Mouse (Mus musculus) liver, embryonic 13.5 days (tissue): ENCODE data around the gene Pdlim5. TPM values are rescaled to one million over a fixed set of nuclear protein-coding genes. Genes with fewer than 3 reads are reported as not detected.
A peak's percentile ranks its signal among the peaks of the same experiment; 100 is the strongest.

Experiments used
- ATAC-seq: fragments of 200-750 bp; cut with Nextera tagmentation; 2 replicates; pipeline ENCODE4 v1.8.0; 2017; ENCODE audit warnings: low read depth, mild to moderate bottlenecking, moderate number of reproducible peaks, moderate library complexity
- DNase-seq: peaks from one replicate; pipeline ENCODE4 v3.0.0; 2022
- H3K27ac ChIP-seq: fragments of 300-500 bp; sonication (generic); 2 replicates; pipeline ENCODE4 v1.5.1; 2015; ENCODE audit warnings: moderate library complexity, mild to moderate bottlenecking, inconsistent platforms
- H3K27me3 ChIP-seq: fragments of 300-500 bp; sonication (generic); 2 replicates; pipeline ENCODE4 v1.6.1; 2015; ENCODE audit warnings: mild to moderate bottlenecking, inconsistent platforms
- H3K36me3 ChIP-seq: fragments of 300-500 bp; sonication (generic); 2 replicates; pipeline ENCODE4 v1.6.1; 2015; ENCODE audit warnings: mild to moderate bottlenecking, inconsistent platforms
- H3K4me1 ChIP-seq: fragments of 300-500 bp; sonication (generic); replicated peaks from 2 replicates; pipeline ENCODE4 v1.6.1; 2015; ENCODE audit warnings: inconsistent platforms
- H3K4me2 ChIP-seq: fragments of 300-500 bp; sonication (generic); 2 replicates; pipeline ENCODE4 v1.6.1; 2015; ENCODE audit warnings: inconsistent platforms, mild to moderate bottlenecking, moderate library complexity
- H3K4me3 ChIP-seq: fragments of 300-500 bp; sonication (generic); replicated peaks from 2 replicates; pipeline ENCODE4 v1.5.1; 2015; ENCODE audit warnings: mild to moderate bottlenecking, inconsistent platforms
- H3K9ac ChIP-seq: fragments of 300-500 bp; sonication (generic); 2 replicates; pipeline ENCODE4 v1.6.1; 2015; ENCODE audit warnings: mild to moderate bottlenecking, inconsistent platforms
- H3K9me3 ChIP-seq: fragments of 300-500 bp; sonication (generic); replicated peaks from 2 replicates; pipeline ENCODE4 v1.6.1; 2016; ENCODE audit warnings: inconsistent platforms
- WGBS: fragments of 180-500 bp; shearing (Covaris S2); methylation state at CpG from one replicate; pipeline ENCODE4 v1.1.7; 2015; ENCODE audit not compliant: insufficient replicate concordance; 5-methylcytosine and 5-hydroxymethylcytosine counted together
- polyA plus RNA-seq: library from polyadenylated mRNA; unstranded; fragments of >200 nt; fragmentation: Nextera tagmentation; extraction: Ambion mirVana; gene quantifications from 2 replicates; pipeline ENCODE4 v1.2.1, GENCODE M21; 2015

The Pdlim5 gene
- polyA plus RNA-seq, 1 experiment from 2014 or later: 11.0 TPM

DNA sequence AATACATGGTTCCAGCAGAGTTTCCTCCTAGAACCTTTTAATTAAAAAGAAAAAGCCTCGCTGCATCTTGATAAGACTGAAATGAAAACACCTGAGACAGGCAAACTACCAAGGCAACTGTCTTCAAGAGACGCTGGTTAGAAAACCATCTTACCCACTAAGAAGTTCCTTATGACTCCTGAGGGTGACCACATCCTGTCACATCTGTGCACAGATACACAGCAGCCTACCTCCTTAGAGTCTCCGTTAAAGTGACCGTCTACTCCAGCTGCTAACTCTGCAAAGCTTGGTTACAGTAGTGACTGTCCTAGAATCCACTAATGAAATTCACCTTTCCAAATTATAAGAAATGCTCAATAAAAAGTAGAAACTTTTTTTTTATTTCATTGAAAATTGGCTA lies 38.8 kb downstream of the Pdlim5 start:
- no peak for DNase-seq
- H3K36me3 ChIP-seq: no peaks in the 10 kb centered on the region
- no peak overlapping the region for H3K27ac ChIP-seq
- no peak overlapping the region for H3K4me2 ChIP-seq
- no peaks in the 10 kb centered on the region for H3K9me3 ChIP-seq
- ATAC-seq: no peak
- H3K27me3 ChIP-seq: no peaks in the 10 kb centered on the region
- H3K9ac ChIP-seq: no peak overlapping the region
- 23% methylated on average over 4 of the region's 4 CpGs for WGBS
- H3K4me3 ChIP-seq: no peak overlapping the region
- H3K4me1 ChIP-seq: no peaks in the 10 kb centered on the region; the same call in 1 of the 2 replicates

- DNase-seq: no peak
- H3K4me1 ChIP-seq: no peaks in the 10 kb centered on the region; the same call in 1 of the 2 replicates
- H3K4me3 ChIP-seq: no peak overlapping the region
- no peak for ATAC-seq
- H3K9me3 ChIP-seq: no peaks in the 10 kb centered on the region
- peaks cover 6% of the 10 kb centered on the region for H3K36me3 ChIP-seq
- no peak overlapping the region for H3K27ac ChIP-seq
- 34% methylated on average over 1 of the region's 1 CpGs for WGBS
- no peak overlapping the region for H3K9ac ChIP-seq
- H3K4me2 ChIP-seq: no peak overlapping the region
- H3K27me3 ChIP-seq: no peaks in the 10 kb centered on the region
These were observed 42.3 kb downstream of the Pdlim5 start for GRCm38 (mm10) chr3:142353218-142353617.

DNA sequence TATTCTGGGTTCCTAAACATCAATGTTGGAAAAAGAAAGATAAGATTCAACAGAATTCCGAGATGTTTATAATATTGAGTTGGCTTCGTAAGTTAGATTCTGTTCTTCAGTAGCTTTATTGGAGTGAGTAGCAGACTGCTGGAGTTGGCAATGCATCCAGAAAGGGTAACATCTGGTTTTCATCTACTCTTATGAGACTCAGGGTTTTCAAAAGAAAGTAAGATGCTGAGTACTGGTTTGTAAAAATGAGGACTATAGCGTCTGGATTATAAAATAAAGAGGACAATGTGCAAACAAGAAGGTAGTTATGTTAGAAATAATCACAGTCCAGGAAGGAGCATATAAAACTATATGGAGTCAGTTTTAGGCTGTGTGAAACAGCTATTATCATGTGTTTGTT lies 45.0 kb downstream of the Pdlim5 start:
- Histone ChIP-seq H3K27me3 (no peaks in the 10 kb centered on the region), H3K9me3 (no peaks in the 10 kb centered on the region), H3K9ac (no peak overlapping the region), H3K4me3 (no peak overlapping the region), H3K4me1 (no peaks in the 10 kb centered on the region), H3K27ac (no peak overlapping the region), H3K36me3 (peaks cover 7% of the 10 kb centered on the region), H3K4me2 (no peak overlapping the region)
- 66% methylated on average over 3 of the region's 3 CpGs for WGBS
- DNase-seq: no peak
- no peak for ATAC-seq

- ATAC-seq (peak; percentile 58), DNase-seq (no peak)
- peak overlapping the region; percentile 29; the same call in 1 of the 2 replicates for H3K27ac ChIP-seq
- no peaks in the 10 kb centered on the region for H3K4me1 ChIP-seq
- no peak overlapping the region for H3K9ac ChIP-seq
- no peaks in the 10 kb centered on the region for H3K27me3 ChIP-seq
- H3K9me3 ChIP-seq: no peaks in the 10 kb centered on the region
- WGBS: 65% methylated on average over 5 of the region's 5 CpGs
- H3K4me3 ChIP-seq: no peak overlapping the region
- no peak overlapping the region for H3K4me2 ChIP-seq
- peaks cover 7% of the 10 kb centered on the region for H3K36me3 ChIP-seq
These were observed 46.5 kb downstream of the Pdlim5 start for GRCm38 (mm10) chr3:142348816-142349631.

GRCm38 (mm10) chr3:142346261-142346660 lies 49.2 kb downstream of the Pdlim5 start:
- Histone ChIP-seq H3K4me2 (no peak overlapping the region), H3K27me3 (no peaks in the 10 kb centered on the region), H3K4me3 (no peak overlapping the region), H3K27ac (no peak overlapping the region), H3K9me3 (no peaks in the 10 kb centered on the region), H3K9ac (no peak overlapping the region), H3K36me3 (peaks cover 7% of the 10 kb centered on the region), H3K4me1 (no peaks in the 10 kb centered on the region)
- no peak for ATAC-seq
- 58% methylated on average over 6 of the region's 6 CpGs for WGBS
- DNase-seq: no peak

DNA sequence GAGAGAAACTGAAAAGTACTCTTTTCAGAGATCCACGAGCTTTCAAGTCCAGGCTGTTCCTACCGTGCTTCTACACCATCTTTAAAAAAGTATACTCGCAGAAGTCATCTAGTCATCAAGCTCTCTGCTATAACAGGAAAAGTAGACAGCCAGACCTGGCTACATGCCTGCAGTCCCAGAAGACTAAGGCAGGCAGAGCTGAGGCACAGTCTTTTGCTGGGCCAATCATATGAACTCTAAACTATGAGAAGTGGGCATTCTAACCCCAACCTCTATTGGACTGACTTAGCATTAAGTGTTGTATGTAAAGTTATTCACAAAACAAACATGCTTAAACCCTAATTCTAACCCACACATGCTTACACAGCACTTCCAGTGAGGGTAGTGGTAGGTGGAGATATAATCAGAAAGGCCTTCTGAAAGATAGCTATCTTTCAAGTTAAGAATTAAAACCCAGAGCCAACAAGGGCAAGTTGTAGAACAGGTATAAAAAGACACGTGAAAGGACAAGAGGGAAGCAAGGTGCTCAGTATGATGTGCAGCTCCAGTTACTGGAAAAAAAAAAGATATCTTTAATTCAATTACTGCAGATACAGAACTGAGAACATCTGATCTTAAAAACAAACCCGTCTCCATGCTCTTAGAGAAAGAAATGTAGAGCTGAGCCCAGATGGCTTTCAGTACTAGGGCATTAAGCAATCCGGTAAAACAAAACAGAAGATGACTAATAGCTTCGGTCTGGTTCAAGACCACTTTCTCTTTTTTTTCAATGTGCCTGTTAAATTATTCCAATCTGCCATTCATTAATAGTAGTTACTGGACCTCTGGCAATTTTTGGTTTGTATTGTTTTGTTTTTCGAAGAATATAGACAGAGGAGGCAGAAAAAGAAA lies 50.0 kb downstream of the Pdlim5 start:
- no peaks in the 10 kb centered on the region; the same call in 1 of the 2 replicates for H3K4me1 ChIP-seq
- no peaks in the 10 kb centered on the region for H3K9me3 ChIP-seq
- H3K36me3 ChIP-seq: peaks cover 7% of the 10 kb centered on the region
- H3K27me3 ChIP-seq: no peaks in the 10 kb centered on the region
- ATAC-seq (no peak), DNase-seq (no peak)
- WGBS: 69% methylated on average over 8 of the region's 8 CpGs
- no peak overlapping the region for H3K4me2 ChIP-seq
- no peak overlapping the region for H3K9ac ChIP-seq
- no peak overlapping the region for H3K27ac ChIP-seq
- H3K4me3 ChIP-seq: no peak overlapping the region

- H3K4me3 ChIP-seq: no peak overlapping the region
- ATAC-seq: no peak
- WGBS: 86% methylated on average over 2 of the region's 2 CpGs
- H3K36me3 ChIP-seq: peaks cover 7% of the 10 kb centered on the region
- H3K27me3 ChIP-seq: no peaks in the 10 kb centered on the region
- no peak overlapping the region for H3K9ac ChIP-seq
- H3K4me2 ChIP-seq: no peak overlapping the region
- no peak overlapping the region for H3K27ac ChIP-seq
- DNase-seq: no peak
- H3K4me1 ChIP-seq: peaks cover 5% of the 10 kb centered on the region; the same call in 1 of the 2 replicates
- H3K9me3 ChIP-seq: no peaks in the 10 kb centered on the region
These were observed 51.7 kb downstream of the Pdlim5 start for GRCm38 (mm10) chr3:142343786-142344185.

DNA sequence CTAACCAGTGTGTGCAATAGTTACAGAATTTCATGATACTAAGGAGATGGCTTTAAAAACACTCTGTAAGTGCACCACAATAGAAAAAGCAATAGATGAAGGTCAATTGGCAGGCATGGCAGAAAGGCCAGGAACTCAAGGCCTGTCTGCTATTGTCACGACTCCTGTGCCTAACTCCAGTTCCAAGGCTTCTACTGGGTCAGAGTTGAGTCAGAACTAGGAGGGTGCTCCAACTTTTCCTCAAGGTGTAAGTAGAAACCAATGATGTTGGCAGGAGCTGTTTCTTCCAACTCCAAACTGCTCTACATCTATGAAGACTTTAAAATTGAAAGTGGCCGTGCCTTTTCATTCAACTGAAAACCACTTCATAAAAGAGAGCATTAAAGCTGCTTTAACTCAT lies 54.8 kb downstream of the Pdlim5 start:
- WGBS: 78% methylated on average over 2 of the region's 2 CpGs
- Histone ChIP-seq H3K27ac (no peak overlapping the region), H3K9ac (no peak overlapping the region), H3K27me3 (no peaks in the 10 kb centered on the region), H3K36me3 (no peaks in the 10 kb centered on the region), H3K4me2 (no peak overlapping the region), H3K4me3 (no peak overlapping the region), H3K9me3 (no peaks in the 10 kb centered on the region), H3K4me1 (peaks cover 5% of the 10 kb centered on the region; the same call in 1 of the 2 replicates)
- DNase-seq: no peak
- ATAC-seq: no peak

- no peak for DNase-seq
- no peak overlapping the region for H3K4me2 ChIP-seq
- 40% methylated on average over 6 of the region's 6 CpGs for WGBS
These were observed 55.9 kb downstream of the Pdlim5 start for GRCm38 (mm10) chr3:142339440-142340251.

DNA sequence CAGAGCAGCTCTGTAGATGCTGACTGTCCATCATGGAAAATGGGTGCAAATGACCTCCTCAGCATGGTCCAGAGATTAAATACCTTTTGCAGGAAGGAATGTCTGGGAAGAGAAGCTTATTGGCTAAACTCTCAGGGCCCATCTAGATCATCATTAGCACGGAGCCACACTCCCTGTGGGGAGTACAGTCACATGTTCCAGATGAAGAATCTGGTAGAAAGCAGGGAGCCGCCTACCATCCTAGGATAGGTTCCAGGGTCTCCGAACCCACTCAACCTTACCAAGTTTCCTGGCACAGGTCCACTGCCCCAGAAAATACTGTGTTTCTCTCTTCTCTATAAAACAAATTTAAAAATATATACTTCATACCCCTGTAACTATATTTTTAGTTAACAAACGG lies 57.4 kb downstream of the Pdlim5 start:
- Histone ChIP-seq H3K9me3 (no peaks in the 10 kb centered on the region), H3K9ac (no peak overlapping the region), H3K4me1 (peaks cover 8% of the 10 kb centered on the region), H3K27me3 (no peaks in the 10 kb centered on the region), H3K27ac (no peak overlapping the region), H3K36me3 (no peaks in the 10 kb centered on the region), H3K4me3 (no peak overlapping the region), H3K4me2 (no peak overlapping the region)
- ATAC-seq (no peak), DNase-seq (no peak)
- 71% methylated on average over 4 of the region's 4 CpGs for WGBS

More at GRCm38 (mm10) chr3:142339440-142340251, 55.9 kb downstream of the Pdlim5 start:
- Histone ChIP-seq H3K9me3 (no peaks in the 10 kb centered on the region), H3K27me3 (no peaks in the 10 kb centered on the region), H3K9ac (no peak overlapping the region), H3K4me3 (no peak overlapping the region), H3K4me1 (peaks cover 5% of the 10 kb centered on the region; the same call in 1 of the 2 replicates), H3K36me3 (no peaks in the 10 kb centered on the region), H3K27ac (peak overlapping the region; percentile 31; the same call in 1 of the 2 replicates)
- ATAC-seq: peak; percentile 75

GRCm38 (mm10) chr3:142334496-142334895 lies 61.0 kb downstream of the Pdlim5 start:
- WGBS: 66% methylated on average over 3 of the region's 3 CpGs
- Histone ChIP-seq H3K27me3 (no peaks in the 10 kb centered on the region), H3K9ac (no peak overlapping the region), H3K27ac (no peak overlapping the region), H3K4me3 (no peak overlapping the region), H3K9me3 (no peaks in the 10 kb centered on the region), H3K4me2 (no peak overlapping the region), H3K4me1 (peaks cover 19% of the 10 kb centered on the region), H3K36me3 (no peaks in the 10 kb centered on the region)
- no peak for DNase-seq
- ATAC-seq: no peak
